Mouse (Mus musculus) lung, postnatal 0 days (tissue): Measurements from ENCODE around the gene Ciz1.

Source experiments
- CTCF ChIP-seq: IDR thresholded peaks from 2 replicates; pipeline ENCODE4 v1.5.1; 2016; ENCODE audit warnings: antibody characterized with exemption, mild to moderate bottlenecking
- EP300 ChIP-seq: IDR thresholded peaks from 2 replicates; pipeline ENCODE4 v1.6.1; 2016; ENCODE audit warnings: antibody characterized with exemption, mild to moderate bottlenecking, control low read depth

DNA sequence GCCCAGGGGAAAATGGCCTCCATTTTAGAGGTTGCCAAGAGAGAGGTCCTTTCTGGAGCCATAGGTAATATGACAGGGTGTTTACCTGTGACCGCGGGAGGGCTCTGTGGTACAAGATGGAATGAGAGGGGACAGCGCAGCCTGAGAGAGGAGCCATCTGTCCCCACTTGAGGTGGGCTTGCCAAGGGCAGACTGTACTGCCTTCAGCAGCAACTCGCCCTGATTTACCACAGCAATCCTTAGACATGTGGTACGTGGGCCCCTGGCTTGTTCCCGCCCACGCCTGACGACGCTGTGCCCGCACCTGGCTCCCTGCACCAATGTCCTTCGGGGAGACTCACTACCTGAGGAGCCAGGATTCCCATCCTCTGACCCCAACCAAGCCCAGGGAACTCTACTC lies 3.8 kb upstream of the Ciz1 start:
- TF ChIP-seq EP300 (no peak), CTCF (no peak)
